ENCODE assay signal across 12 mouse cellular contexts in the genomic region with DNA sequence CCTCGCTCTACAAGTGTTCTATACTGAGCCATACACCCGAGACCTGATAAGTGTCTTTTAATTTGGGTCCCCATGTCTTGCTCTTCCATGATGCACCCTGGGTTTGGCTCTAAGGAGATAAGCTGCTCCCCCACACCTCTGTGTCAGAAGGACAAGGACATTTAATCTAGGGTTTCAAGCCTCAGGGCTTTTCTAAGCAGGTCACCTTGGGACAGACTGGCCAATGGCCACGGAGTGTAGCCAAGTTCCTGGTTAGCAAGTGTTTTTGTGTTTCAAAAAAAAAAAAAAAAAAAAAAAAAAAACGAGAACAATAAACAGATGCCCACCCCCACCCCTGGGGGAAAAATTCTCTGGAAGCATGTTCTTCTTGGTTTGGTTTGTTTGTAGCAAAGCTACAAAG. TPM values are rescaled to one million over a fixed set of nuclear protein-coding genes. Genes with fewer than 3 reads are reported as not detected.
A peak's percentile ranks its signal among the peaks of the same experiment; 100 is the strongest.
DNase-seq lines count a peak whose midpoint lies in the region; ATAC-seq and TF ChIP-seq lines count a peak whose summit lies in the region.
"Had no signal": no experiment of that assay in that cellular context is flagged by ENCODE, and none has a peak within 500 bp of the region (broad histone marks: within the 10 kb centered on the region; RNA-seq: fewer than 3 reads in every experiment).

No protein-coding gene starts in this region.

- no peaks in the 10 kb centered on the region for H3K27me3 ChIP-seq in midbrain, embryonic 15.5 days (replicated peaks)
- H3K27me3 ChIP-seq: limb, embryonic 12.5 days had no signal

- DNase-seq in layer of hippocampus, adult 2 months (ENCODE audit: low spot score in 2 of 2) = no peak
- DNase-seq in layer of hippocampus, adult 9-10 months (ENCODE audit: low spot score) = no peak
- peak; percentile 63 for DNase-seq in c-Kit-positive CD71-positive TER-119-positive erythroid progenitor cells, embryonic 14.5 days (ENCODE audit: low spot score)
- peak; percentile 74 to 83 for DNase-seq in heart, postnatal 14 days
- no peak for DNase-seq in embryo, embryonic 10.5 days (ENCODE audit: low spot score)
- DNase-seq: thymus, postnatal 4 days had no signal

- no peak overlapping the region for H3K4me3 ChIP-seq in layer of hippocampus, adult 2 months
- no peak overlapping the region for H3K4me3 ChIP-seq in midbrain, embryonic 15.5 days
- H3K4me3 ChIP-seq: limb, embryonic 12.5 days had no signal

- H3K9me3 ChIP-seq in midbrain, embryonic 15.5 days = no peaks in the 10 kb centered on the region
- H3K9me3 ChIP-seq: limb, embryonic 12.5 days had no signal

- no peak overlapping the region for H3K4me2 ChIP-seq in midbrain, embryonic 15.5 days
- H3K4me2 ChIP-seq: hindbrain, embryonic 14.5 days; limb, embryonic 12.5 days had no signal

- H3K9ac ChIP-seq in midbrain, embryonic 15.5 days = no peak overlapping the region
- H3K9ac ChIP-seq: hindbrain, embryonic 14.5 days; limb, embryonic 12.5 days had no signal

- 88% methylated on average over 4 of the region's 4 CpGs for WGBS in midbrain, embryonic 15.5 days

- peak overlapping the region; percentile 82 for H3K27ac ChIP-seq in layer of hippocampus, adult 2 months
- H3K27ac ChIP-seq in midbrain, embryonic 15.5 days = no peak overlapping the region
- H3K27ac ChIP-seq: hindbrain, embryonic 14.5 days; limb, embryonic 12.5 days had no signal

- no peaks in the 10 kb centered on the region for H3K36me3 ChIP-seq in midbrain, embryonic 15.5 days (replicated peaks)
- H3K36me3 ChIP-seq: limb, embryonic 12.5 days had no signal

- TF ChIP-seq CTCF in layer of hippocampus, adult 2 months (conservative IDR thresholded peaks at IDR 0.05) = no peak

- ATAC-seq in megakaryocyte progenitor cell, adult 5-6 weeks (replicated peaks; ENCODE audit: poor library complexity) = peak; percentile 16
- no peak for ATAC-seq in midbrain, embryonic 15.5 days (replicated peaks)
- ATAC-seq: forebrain, embryonic 14.5 days had no signal

- H3K4me1 ChIP-seq in midbrain, embryonic 15.5 days = peaks cover 31% of the 10 kb centered on the region

- intact Hi-C loops in heart, postnatal 14 days (cut with DNase I) = no loop called here

RNA-seq across cellular contexts. Expression of a gene that starts 9.6 kb away (rescaled TPM):
- total RNA-seq in layer of hippocampus, adult 2 months (2021) = 100 to 1,000 TPM; 200 to 216 TPM
- total RNA-seq in heart, postnatal 14 days (2021) = 10 to 100 TPM; 93.5 to 97.3 TPM
- total RNA-seq in megakaryocyte progenitor cell, adult 5-6 weeks (2015) = 37.6 and 46.3 TPM in 2 replicates
- total RNA-seq in megakaryocyte progenitor cell, adult 5-6 weeks (2017) = 16.9 and 24.3 TPM in 2 replicates
- 21.7 and 23.4 TPM in 2 replicates for polyA plus RNA-seq in midbrain, embryonic 15.5 days (2015; fragmentation: Nextera tagmentation; extraction: Ambion mirVana)

RNA-seq across cellular contexts. Expression of a gene that starts 12.4 kb away (rescaled TPM):
- total RNA-seq in layer of hippocampus, adult 2 months (2021) = not detected
- not detected for total RNA-seq in heart, postnatal 14 days (2021)
- total RNA-seq in megakaryocyte progenitor cell, adult 5-6 weeks (2015) = not detected in 2 replicates
- total RNA-seq in megakaryocyte progenitor cell, adult 5-6 weeks (2017) = not detected in 2 replicates
- 0.17 and 0.23 TPM in 2 replicates for polyA plus RNA-seq in midbrain, embryonic 15.5 days (2015; fragmentation: Nextera tagmentation; extraction: Ambion mirVana)
- total RNA-seq: common myeloid progenitor, adult 5-6 weeks had no signal
- polyA plus RNA-seq: forebrain, embryonic 14.5 days; hindbrain, embryonic 14.5 days; limb, embryonic 12.5 days had no signal

Comparison
In these comparisons a context has a peak if more than half of its experiments do, and no peak if none do; other contexts are left out.
1. DNase-seq: peak in c-Kit-positive CD71-positive TER-119-positive erythroid progenitor cells, embryonic 14.5 days (single experiment) and heart, postnatal 14 days (2 of 2); none in layer of hippocampus, adult 2 months (0 of 2), layer of hippocampus, adult 9-10 months (single experiment) and embryo, embryonic 10.5 days (single experiment).